Mouse (Mus musculus) spleen, postnatal 4 days (tissue): ENCODE measurements around the gene Cnst.

Source experiments
- DNase-seq, 2 experiments: peaks; one replicate each; pipeline ENCODE4 v3.0.0; 2022; ENCODE audit warnings: low spot score in 2 of 2

Gene Cnst

GRCm38 (mm10) chr1:179545768-179546550 is at the start of gene Cnst, which contains the start of gene Tfb2m:
Cnst (plus strand) TSS chr1:179546370.
Tfb2m (minus strand) TSS chr1:179546267.
- peak; percentile 99 for DNase-seq

GRCm38 (mm10) chr1:179499257-179499656 is 46.9 kb upstream of the Cnst start:
- no peak for DNase-seq

GRCm38 (mm10) chr1:179502565-179502964 is 43.6 kb upstream of the Cnst start:
- no peak for DNase-seq

- DNase-seq, result no peak
Observed at GRCm38 (mm10) chr1:179506530-179507315, 39.4 kb upstream of the Cnst start.

- no peak for DNase-seq
Observed at GRCm38 (mm10) chr1:179510546-179511340, 35.4 kb upstream of the Cnst start.

- DNase-seq, result no peak
Observed at GRCm38 (mm10) chr1:179511895-179512294, 34.3 kb upstream of the Cnst start.

GRCm38 (mm10) chr1:179516941-179517712 is 29.0 kb upstream of the Cnst start:
- peak in 1 of 2 experiments; percentile 17 for DNase-seq

- peak; percentile 84 to 94 for DNase-seq
Observed at GRCm38 (mm10) chr1:179517713-179518465, 28.3 kb upstream of the Cnst start, which contains the start of gene Smyd3. Smyd3 (minus strand) TSS chr1:179518041.

GRCm38 (mm10) chr1:179519901-179520300 is 26.3 kb upstream of the Cnst start:
- DNase-seq, result no peak

- no peak for DNase-seq
Observed at GRCm38 (mm10) chr1:179539054-179539453, 7.1 kb upstream of the Cnst start.

GRCm38 (mm10) chr1:179539887-179540286 is 6.3 kb upstream of the Cnst start:
- DNase-seq, result no peak

GRCm38 (mm10) chr1:179541502-179541901 is 4.7 kb upstream of the Cnst start:
- DNase-seq, result no peak

- DNase-seq, result no peak
Observed at GRCm38 (mm10) chr1:179546551-179546917, 364 bp downstream of the Cnst start.

GRCm38 (mm10) chr1:179547176-179547575 is 1.0 kb downstream of the Cnst start:
- DNase-seq, result no peak

GRCm38 (mm10) chr1:179548220-179548619 is 2.0 kb downstream of the Cnst start:
- no peak for DNase-seq

- DNase-seq, result no peak
Observed at GRCm38 (mm10) chr1:179548996-179549752, 3.0 kb downstream of the Cnst start.

- no peak for DNase-seq
Observed at GRCm38 (mm10) chr1:179551336-179551735, 5.2 kb downstream of the Cnst start.

- DNase-seq, result no peak
Observed at GRCm38 (mm10) chr1:179551921-179552320, 5.8 kb downstream of the Cnst start.

- DNase-seq, result peak in 1 of 2 experiments; percentile 64
Observed at GRCm38 (mm10) chr1:179552751-179553150, 6.6 kb downstream of the Cnst start.
